Mouse (Mus musculus): ENCODE measurements around the gene Upf2. TPM values are rescaled to one million over a fixed set of nuclear protein-coding genes. Genes with fewer than 3 reads are reported as not detected.
"Not testable (repeated sequence)": the region's sequence is repeated elsewhere in the genome, so short reads cannot be mapped to it uniquely, and the experiment has no call there.

Upf2 gene
- polyA plus RNA-seq, 1 experiment from 2014 or later = 14.8 TPM

DNA sequence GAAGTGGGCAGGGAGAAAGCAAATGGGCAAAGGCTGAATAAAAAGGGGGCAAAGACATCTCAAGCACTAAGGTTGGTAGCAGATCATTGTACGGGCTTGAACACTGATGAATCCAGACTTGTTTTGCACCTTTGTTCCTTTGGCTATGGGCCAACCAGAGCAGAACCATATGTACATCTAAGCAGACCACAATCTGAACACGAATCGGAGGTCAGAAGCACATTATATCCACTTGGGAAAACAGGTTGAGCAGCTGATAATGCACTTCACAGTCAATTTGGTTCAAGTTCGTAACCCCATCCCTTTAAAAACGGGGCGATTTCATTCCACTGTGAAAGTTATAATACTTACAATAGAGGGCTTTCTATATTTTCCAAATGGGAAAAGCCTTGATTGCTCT, 964 bp upstream of the Upf2 start:
- H3K4me1 ChIP-seq = 0 out of 2 replicates have a peak, but pooled peaks cover 3% of the 10 kb centered on the region
- peak overlapping the region; percentile 90 for H3K4me3 ChIP-seq
- ATAC-seq (ENCODE audit: insufficient number of reproducible peaks, insufficient read depth, low FRiP score, low TSS enrichment) = no peak
- H3K27me3 ChIP-seq = no peaks in the 10 kb centered on the region
- H3K27ac ChIP-seq = peak overlapping the region; percentile 61
- no peaks in the 10 kb centered on the region for H3K36me3 ChIP-seq
- WGBS = 7% methylated on average over 6 of the region's 6 CpGs
- no peaks in the 10 kb centered on the region for H3K9me3 ChIP-seq
- peak overlapping the region; percentile 53 for H3K4me2 ChIP-seq (replicated peaks)
- peak overlapping the region; percentile 64 for H3K9ac ChIP-seq

DNA sequence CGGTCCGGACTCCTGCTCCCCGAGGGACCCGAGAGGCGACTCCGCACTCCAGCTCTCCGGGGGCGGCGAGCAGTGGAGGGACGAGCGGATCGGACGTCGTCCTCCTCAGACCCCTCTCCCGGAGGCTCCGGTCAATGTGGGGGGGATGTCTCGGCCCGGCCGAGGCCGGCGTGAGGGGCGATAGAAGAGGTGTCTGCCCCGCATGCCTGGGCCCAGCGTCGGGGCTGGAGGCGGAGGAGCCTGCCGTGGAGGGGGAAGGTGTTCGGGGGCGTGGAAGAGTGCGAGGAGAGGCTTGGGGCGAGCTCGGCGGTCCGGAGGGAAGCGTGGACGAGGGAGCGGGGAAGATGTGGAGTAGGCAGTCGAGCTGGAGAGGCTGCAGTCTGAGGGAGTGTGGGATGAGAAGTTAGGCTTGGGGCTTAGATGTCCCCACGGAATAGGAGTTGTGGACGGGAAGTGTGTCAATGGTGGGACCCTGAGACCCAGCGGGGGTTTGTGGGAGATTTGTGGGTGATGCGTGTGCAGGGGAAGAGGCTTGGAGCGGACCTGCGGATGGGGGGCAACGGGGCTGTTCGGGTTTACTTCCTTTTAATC, 447 bp downstream of the Upf2 start:
- Histone ChIP-seq H3K4me2 (replicated peaks) (peak overlapping the region; percentile 57), H3K4me1 (0 out of 2 replicates have a peak, but pooled peaks cover 3% of the 10 kb centered on the region), H3K9ac (peak overlapping the region; percentile 89), H3K27ac (peak overlapping the region; percentile 88), H3K36me3 (no peaks in the 10 kb centered on the region), H3K9me3 (no peaks in the 10 kb centered on the region), H3K27me3 (no peaks in the 10 kb centered on the region), H3K4me3 (peak overlapping the region; percentile 90)
- no peak; the same call in 1 of the 2 replicates for ATAC-seq (ENCODE audit: insufficient number of reproducible peaks, insufficient read depth, low FRiP score, low TSS enrichment)
- 1% methylated on average over 45 of the region's 46 CpGs for WGBS

DNA sequence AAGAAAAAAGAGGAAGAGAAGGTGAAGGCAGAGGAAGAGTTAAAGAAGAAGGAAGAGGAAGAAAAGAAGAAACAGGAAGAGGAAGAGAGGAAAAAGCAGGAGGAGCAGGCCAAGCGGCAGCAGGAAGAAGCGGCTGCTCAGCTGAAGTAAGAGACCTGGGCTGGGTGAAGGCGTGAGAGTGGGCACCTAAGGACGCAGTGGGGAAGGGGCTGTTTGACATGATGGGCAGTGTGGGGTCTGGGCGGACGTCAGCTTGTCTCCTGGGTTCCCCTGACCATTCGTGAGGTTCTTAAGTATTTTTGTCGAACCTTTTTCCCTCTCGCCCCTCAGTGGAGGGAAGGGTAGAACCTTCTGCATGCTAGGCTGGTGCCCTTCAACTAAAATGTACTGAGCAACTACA, 6.4 kb downstream of the Upf2 start:
- no peak for ATAC-seq (ENCODE audit: insufficient number of reproducible peaks, insufficient read depth, low FRiP score, low TSS enrichment)
- no peak overlapping the region for H3K27ac ChIP-seq
- H3K27me3 ChIP-seq = no peaks in the 10 kb centered on the region
- 90% methylated on average over 9 of the region's 9 CpGs for WGBS
- H3K36me3 ChIP-seq = peaks cover 35% of the 10 kb centered on the region
- no peaks in the 10 kb centered on the region for H3K9me3 ChIP-seq
- H3K9ac ChIP-seq = no peak overlapping the region
- no peaks in the 10 kb centered on the region for H3K4me1 ChIP-seq
- H3K4me2 ChIP-seq (replicated peaks) = no peak overlapping the region
- H3K4me3 ChIP-seq = no peak overlapping the region

DNA sequence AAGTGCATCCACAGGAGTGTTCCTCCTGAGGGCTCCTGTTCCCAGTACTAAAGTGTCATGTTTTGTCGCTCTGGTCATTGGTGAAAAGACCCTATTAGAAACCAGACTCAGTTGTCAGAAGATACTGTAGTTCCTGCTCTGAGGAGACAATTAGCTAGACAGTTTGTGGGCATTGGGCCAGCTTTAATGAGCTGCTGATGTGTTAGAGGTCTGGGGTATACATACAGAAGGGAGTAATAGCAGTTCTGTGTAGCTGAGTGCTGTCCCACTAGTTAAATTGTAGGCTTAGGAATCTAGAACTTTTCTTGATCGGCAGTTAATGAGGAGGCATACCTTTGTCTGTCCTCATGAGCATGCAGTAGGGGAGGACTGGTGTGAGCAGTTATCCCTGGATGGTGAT, 11.0 kb downstream of the Upf2 start:
- Histone ChIP-seq H3K4me3 (no peak overlapping the region), H3K9ac (no peak overlapping the region), H3K9me3 (no peaks in the 10 kb centered on the region), H3K4me2 (replicated peaks) (no peak overlapping the region), H3K27me3 (no peaks in the 10 kb centered on the region), H3K27ac (no peak overlapping the region), H3K4me1 (no peaks in the 10 kb centered on the region), H3K36me3 (peaks cover 52% of the 10 kb centered on the region)
- 89% methylated on average over 2 of the region's 2 CpGs for WGBS
- no peak for ATAC-seq (ENCODE audit: insufficient number of reproducible peaks, insufficient read depth, low FRiP score, low TSS enrichment)

DNA sequence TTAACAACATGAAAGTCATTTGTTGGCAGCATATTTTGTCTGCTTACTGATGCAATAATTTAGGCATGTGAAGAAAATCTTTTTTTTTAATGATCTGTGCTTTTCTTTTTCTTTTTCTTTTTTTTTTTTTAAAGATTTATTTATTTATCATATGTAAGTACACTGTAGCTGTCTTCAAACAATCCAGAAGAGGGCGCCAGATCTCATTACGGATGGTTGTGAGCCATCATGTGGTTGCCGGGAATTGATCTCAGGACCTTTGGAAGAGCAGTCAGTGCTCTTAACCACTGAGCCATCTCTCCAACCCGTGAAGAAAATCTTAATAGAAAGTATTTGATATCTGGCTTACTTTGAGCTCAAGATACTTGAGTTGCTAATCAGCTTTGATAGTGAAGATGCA, 12.5 kb downstream of the Upf2 start:
- peaks cover 38% of the 10 kb centered on the region for H3K36me3 ChIP-seq
- H3K4me3 ChIP-seq = not testable (repeated sequence)

DNA sequence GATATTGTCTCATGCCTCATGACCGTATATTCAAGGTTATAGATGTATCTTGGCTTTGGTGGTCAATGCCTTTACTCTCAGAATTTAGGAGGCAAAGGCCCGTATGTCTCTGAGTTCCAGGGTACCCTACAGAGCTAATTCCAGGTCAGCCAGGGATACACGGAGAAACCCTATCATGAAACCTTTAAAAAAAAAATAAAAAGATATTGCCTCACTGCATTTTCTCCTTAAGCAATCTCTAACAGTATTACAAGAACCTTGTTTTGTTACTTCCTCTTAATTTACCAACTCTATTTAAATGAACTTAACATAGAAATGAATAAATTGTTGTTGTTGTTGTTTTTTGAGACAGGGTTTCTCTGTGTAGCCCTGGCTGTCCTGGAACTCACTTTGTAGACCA, 14.7 kb downstream of the Upf2 start:
- WGBS = 95% methylated on average over 3 of the region's 3 CpGs
- peaks cover 29% of the 10 kb centered on the region for H3K36me3 ChIP-seq
- H3K27me3 ChIP-seq = no peaks in the 10 kb centered on the region

More for the DNA sequence above, 12.5 kb downstream of the Upf2 start:
- H3K9me3 ChIP-seq; H3K4me2 ChIP-seq (replicated peaks); ATAC-seq (ENCODE audit: insufficient number of reproducible peaks, insufficient read depth, low FRiP score, low TSS enrichment); H3K4me1 ChIP-seq; H3K9ac ChIP-seq; H3K27ac ChIP-seq; H3K27me3 ChIP-seq: not testable (repeated sequence)
- 94% methylated on average over 4 of the region's 4 CpGs for WGBS

DNA sequence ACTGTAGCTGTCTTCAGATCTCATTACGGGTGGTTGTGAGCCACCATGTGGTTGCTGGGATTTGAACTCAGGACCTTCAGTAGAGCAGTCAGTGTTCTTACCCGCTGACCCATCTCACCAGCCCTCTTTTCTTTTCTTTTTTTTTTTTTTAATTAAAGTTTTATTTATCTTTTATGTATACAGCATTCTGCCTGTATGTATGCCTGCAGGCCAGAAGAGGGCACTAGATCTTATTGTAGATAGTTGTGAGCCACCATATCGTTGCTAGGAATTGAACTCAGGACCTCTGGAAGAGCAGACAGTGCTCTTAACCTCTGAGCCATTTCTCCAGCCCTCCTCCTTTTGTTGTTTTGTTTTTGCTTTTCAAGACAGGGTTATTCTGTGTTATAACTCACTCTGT, 19.4 kb downstream of the Upf2 start:
- H3K9ac ChIP-seq; ATAC-seq (ENCODE audit: insufficient number of reproducible peaks, insufficient read depth, low FRiP score, low TSS enrichment); H3K27me3 ChIP-seq; H3K4me3 ChIP-seq; H3K4me1 ChIP-seq; H3K9me3 ChIP-seq; H3K27ac ChIP-seq; H3K4me2 ChIP-seq (replicated peaks): not testable (repeated sequence)
- WGBS = 95% methylated on average over 3 of the region's 3 CpGs
- H3K36me3 ChIP-seq = peaks cover 19% of the 10 kb centered on the region

More for the DNA sequence above, 14.7 kb downstream of the Upf2 start:
- Histone ChIP-seq H3K4me3 (no peak overlapping the region), H3K9me3 (no peaks in the 10 kb centered on the region), H3K27ac (no peak overlapping the region), H3K4me2 (replicated peaks) (no peak overlapping the region), H3K4me1 (no peaks in the 10 kb centered on the region), H3K9ac (no peak overlapping the region)
- ATAC-seq (ENCODE audit: insufficient number of reproducible peaks, insufficient read depth, low FRiP score, low TSS enrichment) = no peak

DNA sequence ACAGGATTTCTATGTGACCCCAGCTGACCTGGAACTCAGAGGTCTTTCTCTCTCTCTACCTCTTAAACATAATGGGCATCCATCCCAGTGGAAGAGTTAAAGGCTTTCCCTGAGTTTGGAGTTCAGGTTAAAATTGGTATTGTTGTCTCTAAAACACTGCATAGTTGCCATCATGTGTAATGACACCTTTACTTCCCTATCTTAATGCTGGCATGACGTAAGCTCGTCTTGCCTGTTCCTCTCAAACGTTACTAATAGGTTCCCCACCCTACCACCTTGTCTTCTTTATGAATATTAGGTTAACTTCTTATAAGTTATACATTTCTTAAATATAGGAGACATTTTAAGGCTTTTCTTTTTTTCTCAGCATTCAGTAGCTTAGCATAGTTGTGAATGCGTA, 26.3 kb downstream of the Upf2 start:
- Histone ChIP-seq H3K4me3 (no peak overlapping the region), H3K9me3 (no peaks in the 10 kb centered on the region), H3K4me2 (replicated peaks) (no peak overlapping the region), H3K27me3 (no peaks in the 10 kb centered on the region), H3K9ac (no peak overlapping the region), H3K27ac (no peak overlapping the region), H3K36me3 (peaks cover 38% of the 10 kb centered on the region), H3K4me1 (no peaks in the 10 kb centered on the region)
- WGBS = 90% methylated on average over 4 of the region's 4 CpGs
- ATAC-seq (ENCODE audit: insufficient number of reproducible peaks, insufficient read depth, low FRiP score, low TSS enrichment) = no peak

DNA sequence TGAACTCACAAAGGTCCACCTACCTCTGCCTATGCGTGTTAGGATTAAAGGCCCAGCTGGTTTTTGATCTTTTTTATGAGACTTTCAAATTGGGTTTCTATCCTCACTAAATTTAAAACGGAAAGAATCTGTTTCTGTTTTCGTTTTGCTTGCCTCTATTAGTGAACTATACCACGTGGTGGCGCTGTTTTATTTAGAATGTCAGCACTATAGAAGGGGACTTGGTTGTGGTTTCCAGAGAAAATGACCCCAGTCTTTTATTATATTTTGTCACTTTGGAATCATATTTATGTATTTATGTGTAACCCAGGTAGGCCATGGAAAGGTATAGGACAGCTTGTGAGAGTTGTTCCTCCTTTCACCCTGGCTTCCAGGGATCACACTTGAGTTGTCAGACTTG, 44.3 kb downstream of the Upf2 start:
- H3K4me1 ChIP-seq = no peaks in the 10 kb centered on the region
- H3K4me3 ChIP-seq = no peak overlapping the region
- no peaks in the 10 kb centered on the region for H3K9me3 ChIP-seq
- H3K27ac ChIP-seq = no peak overlapping the region
- H3K27me3 ChIP-seq = no peaks in the 10 kb centered on the region
- 19% methylated on average over 5 of the region's 5 CpGs for WGBS
- ATAC-seq (ENCODE audit: insufficient number of reproducible peaks, insufficient read depth, low FRiP score, low TSS enrichment) = no peak
- H3K9ac ChIP-seq = no peak overlapping the region
- no peak overlapping the region for H3K4me2 ChIP-seq (replicated peaks)
- H3K36me3 ChIP-seq = peaks cover 16% of the 10 kb centered on the region; the same call in 1 of the 2 replicates

DNA sequence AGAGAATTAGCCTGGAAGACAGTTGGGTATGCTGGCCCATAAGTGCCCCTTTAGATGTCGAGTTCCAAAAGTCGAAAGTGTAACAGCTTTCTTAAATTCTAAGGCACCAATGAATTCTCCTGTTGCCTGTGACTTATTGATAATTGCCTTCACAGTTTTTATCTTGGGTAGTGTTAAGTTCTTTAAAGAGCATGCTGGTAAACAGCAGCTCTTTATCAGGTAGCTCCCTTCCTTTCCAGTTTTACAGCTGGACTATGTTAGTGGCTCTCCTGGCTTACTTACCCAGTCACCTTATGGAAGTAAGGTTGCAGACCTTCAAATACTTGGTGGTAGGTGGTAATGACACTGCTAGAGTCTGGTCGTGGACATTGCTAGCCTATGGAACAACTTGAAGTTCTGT, 52.7 kb downstream of the Upf2 start:
- 89% methylated on average over 3 of the region's 3 CpGs for WGBS
- no peak overlapping the region for H3K27ac ChIP-seq
- ATAC-seq (ENCODE audit: insufficient number of reproducible peaks, insufficient read depth, low FRiP score, low TSS enrichment) = no peak
- peaks cover 8% of the 10 kb centered on the region; the same call in 1 of the 2 replicates for H3K36me3 ChIP-seq
- no peak overlapping the region for H3K4me2 ChIP-seq (replicated peaks)
- no peak overlapping the region for H3K9ac ChIP-seq
- peaks cover 3% of the 10 kb centered on the region; the same call in 1 of the 2 replicates for H3K4me1 ChIP-seq
- no peaks in the 10 kb centered on the region for H3K27me3 ChIP-seq
- no peak overlapping the region for H3K4me3 ChIP-seq
- no peaks in the 10 kb centered on the region for H3K9me3 ChIP-seq

DNA sequence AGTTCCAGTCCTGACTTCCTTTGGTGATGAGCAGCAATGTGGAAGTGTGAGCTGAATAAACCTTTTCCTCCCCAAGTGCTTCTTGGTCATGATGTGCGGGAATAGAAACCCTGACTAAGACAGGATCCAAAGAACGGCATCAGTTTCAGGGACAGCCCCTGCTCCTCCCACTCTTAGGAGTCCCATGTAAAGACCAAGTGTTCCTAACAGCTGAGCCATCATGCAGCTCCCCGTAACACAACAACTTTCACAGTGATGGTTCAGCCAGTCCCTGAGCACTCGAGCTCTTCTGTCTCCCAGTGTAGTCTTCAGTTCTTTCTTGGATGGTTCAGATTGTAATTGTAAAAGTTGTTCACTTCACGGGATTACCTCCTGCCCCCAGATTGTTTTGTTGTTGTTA, 63.3 kb downstream of the Upf2 start:
- Histone ChIP-seq H3K4me3 (no peak overlapping the region), H3K4me1 (no peaks in the 10 kb centered on the region), H3K4me2 (replicated peaks) (no peak overlapping the region), H3K9me3 (no peaks in the 10 kb centered on the region), H3K27ac (no peak overlapping the region), H3K27me3 (no peaks in the 10 kb centered on the region), H3K9ac (no peak overlapping the region), H3K36me3 (peaks cover 13% of the 10 kb centered on the region)
- ATAC-seq (ENCODE audit: insufficient number of reproducible peaks, insufficient read depth, low FRiP score, low TSS enrichment) = no peak
- 86% methylated on average over 5 of the region's 5 CpGs for WGBS

DNA sequence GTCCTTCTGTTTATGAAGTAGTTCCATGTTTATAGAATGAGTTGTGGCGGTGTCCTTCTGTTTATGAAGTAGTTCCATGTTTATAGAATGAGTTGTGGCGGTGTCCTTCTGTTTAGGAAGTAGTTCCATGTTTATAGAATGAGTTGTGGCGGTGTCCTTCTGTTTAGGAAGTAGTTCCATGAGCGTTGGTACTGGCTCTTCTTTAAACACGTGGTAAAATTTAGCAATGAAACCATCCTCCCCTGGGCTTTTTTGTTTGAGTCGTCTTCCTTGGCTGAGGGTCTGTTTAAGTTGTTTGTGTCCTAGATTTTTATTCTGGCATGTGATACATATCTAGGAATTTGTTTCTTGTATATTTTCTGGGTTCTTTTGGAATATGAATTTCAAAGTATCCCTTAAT, 63.9 kb downstream of the Upf2 start:
- H3K4me1 ChIP-seq; ATAC-seq (ENCODE audit: insufficient number of reproducible peaks, insufficient read depth, low FRiP score, low TSS enrichment); H3K27me3 ChIP-seq; H3K4me2 ChIP-seq (replicated peaks); H3K9me3 ChIP-seq; H3K9ac ChIP-seq; H3K27ac ChIP-seq; H3K4me3 ChIP-seq: not testable (repeated sequence)
- WGBS = 83% methylated on average over 6 of the region's 6 CpGs
- H3K36me3 ChIP-seq = peaks cover 18% of the 10 kb centered on the region
